Mouse (Mus musculus) stomach, postnatal 0 days (tissue): ENCODE measurements around the gene Ndc1. TPM values are rescaled to one million over a fixed set of nuclear protein-coding genes. Genes with fewer than 3 reads are reported as not detected.
A peak's percentile ranks its signal among the peaks of the same experiment; 100 is the strongest.

Source experiments
- ATAC-seq: fragments of 200-750 bp; cut with Nextera tagmentation; 2 replicates; pipeline ENCODE4 v1.8.0; 2017; ENCODE audit not compliant: low FRiP score, low TSS enrichment
- DNase-seq: peaks from one replicate; pipeline ENCODE4 v3.0.0-alpha.2; 2016; ENCODE audit warnings: low spot score
- H3K27ac ChIP-seq: fragments of 300-500 bp; sonication (generic); replicated peaks from 2 replicates; pipeline ENCODE4 v1.5.1; 2014; ENCODE audit warnings: mild to moderate bottlenecking, control low read depth
- H3K27me3 ChIP-seq: fragments of 300-500 bp; sonication (generic); 2 replicates; pipeline ENCODE4 v1.6.1; 2014; ENCODE audit warnings: low read length; ENCODE audit not compliant: control insufficient read depth, insufficient read depth
- H3K36me3 ChIP-seq: fragments of 300-500 bp; sonication (generic); 2 replicates; pipeline ENCODE4 v1.6.1; 2014; ENCODE audit warnings: low read length, mixed read lengths; ENCODE audit not compliant: control insufficient read depth, insufficient read depth
- H3K4me1 ChIP-seq: fragments of 300-500 bp; sonication (generic); replicated peaks from 2 replicates; pipeline ENCODE4 v1.6.1; 2014; ENCODE audit warnings: antibody characterized with exemption; ENCODE audit not compliant: control insufficient read depth, insufficient read depth
- H3K4me2 ChIP-seq: fragments of 300-500 bp; sonication (generic); replicated peaks from 2 replicates; pipeline ENCODE4 v1.6.1; 2014; ENCODE audit warnings: low read depth, mild to moderate bottlenecking, control low read depth, moderate library complexity
- H3K4me3 ChIP-seq: fragments of 300-500 bp; sonication (generic); 2 replicates; pipeline ENCODE4 v1.5.1; 2014; ENCODE audit warnings: low read depth, low read length, control low read depth
- H3K9ac ChIP-seq: fragments of 300-500 bp; sonication (generic); 2 replicates; pipeline ENCODE4 v1.6.1; 2014; ENCODE audit warnings: mild to moderate bottlenecking, low read length, control low read depth, mixed read lengths
- H3K9me3 ChIP-seq: fragments of 300-500 bp; sonication (generic); 2 replicates; pipeline ENCODE4 v1.6.1; 2016; ENCODE audit warnings: low read length; ENCODE audit not compliant: control insufficient read depth
- CTCF ChIP-seq: IDR thresholded peaks from 2 replicates; pipeline ENCODE4 v1.5.1; 2016; ENCODE audit warnings: antibody characterized with exemption, low read depth, mild to moderate bottlenecking, moderate library complexity
- EP300 ChIP-seq: optimal IDR thresholded peaks from 2 replicates; pipeline ENCODE3; 2016; ENCODE audit warnings: antibody characterized with exemption
- WGBS: fragments of 180-500 bp; shearing (Covaris S2); extraction: QIAGEN DNeasy Blood & Tissue Kit; methylation state at CpG from one replicate; pipeline ENCODE4 v1.1.7; 2014; 5-methylcytosine and 5-hydroxymethylcytosine counted together
- polyA plus RNA-seq: library from polyadenylated mRNA; unstranded; fragments of >200 nt; fragmentation: Nextera tagmentation; extraction: Ambion mirVana; gene quantifications from 2 replicates; pipeline ENCODE4 v1.2.1, GENCODE M21; 2015

The Ndc1 gene
- polyA plus RNA-seq, 1 experiment from 2014 or later, result 7.6 TPM

DNA sequence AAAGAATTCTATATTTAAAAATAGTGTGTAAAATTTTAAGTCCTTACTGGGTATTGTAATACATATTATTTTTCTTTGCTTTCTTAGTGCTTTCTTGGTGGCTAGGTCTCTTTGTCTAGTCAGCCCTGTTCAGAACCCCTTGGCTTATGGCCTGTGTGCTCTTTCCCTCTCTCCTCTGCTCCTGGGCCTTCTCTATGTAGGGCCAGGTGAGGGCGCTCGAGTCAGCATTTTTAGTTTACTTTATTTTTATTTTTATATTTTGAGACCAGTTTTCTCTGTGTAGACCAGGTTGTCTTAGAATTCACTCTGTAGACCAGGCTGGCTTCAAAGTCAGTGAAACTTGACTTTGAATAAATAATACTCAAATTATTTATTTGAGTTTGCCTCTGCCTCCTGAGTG is 4.7 kb downstream of the Ndc1 start:
- no peak for DNase-seq
- WGBS, result 59% methylated on average over 2 of the region's 2 CpGs

DNA sequence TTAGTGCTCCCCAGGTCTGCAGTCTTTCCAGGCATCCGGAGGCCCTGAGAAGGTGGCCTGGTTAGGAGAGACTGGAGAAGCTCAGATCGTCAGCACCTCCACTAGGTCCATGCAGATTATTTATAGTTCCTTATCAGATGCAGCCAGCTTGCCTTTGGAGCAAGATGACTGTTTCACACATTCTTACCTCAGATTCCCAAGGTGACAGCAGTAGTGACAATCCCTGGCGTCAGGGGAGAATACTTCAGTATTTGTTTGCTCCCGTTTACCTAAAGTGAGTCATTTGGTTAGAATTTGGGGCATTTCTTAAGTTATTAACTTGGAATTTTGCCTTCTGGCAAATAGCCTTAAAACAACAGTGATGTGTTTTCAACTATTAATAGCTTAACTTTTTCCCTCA is 7.1 kb downstream of the Ndc1 start:
- H3K4me2 ChIP-seq, result no peak overlapping the region
- ATAC-seq (no peak), DNase-seq (no peak)
- H3K9me3 ChIP-seq, result no peaks in the 10 kb centered on the region
- no peak overlapping the region for H3K27ac ChIP-seq
- no peak overlapping the region for H3K4me3 ChIP-seq
- H3K36me3 ChIP-seq, result peaks cover 12% of the 10 kb centered on the region; the same call in 1 of the 2 replicates
- H3K4me1 ChIP-seq, result no peaks in the 10 kb centered on the region
- 70% methylated on average over 4 of the region's 4 CpGs for WGBS
- H3K27me3 ChIP-seq, result no peaks in the 10 kb centered on the region
- H3K9ac ChIP-seq, result no peak overlapping the region
- TF ChIP-seq CTCF (no peak), EP300 (no peak)

More for the DNA sequence above, 4.7 kb downstream of the Ndc1 start:
- H3K4me2 ChIP-seq, result no peak overlapping the region
- no peak overlapping the region for H3K9ac ChIP-seq
- ATAC-seq, result no peak
- peaks cover 9% of the 10 kb centered on the region; the same call in 1 of the 2 replicates for H3K36me3 ChIP-seq
- H3K9me3 ChIP-seq, result no peaks in the 10 kb centered on the region
- H3K27me3 ChIP-seq, result no peaks in the 10 kb centered on the region
- no peaks in the 10 kb centered on the region for H3K4me1 ChIP-seq
- no peak overlapping the region for H3K4me3 ChIP-seq
- no peak overlapping the region for H3K27ac ChIP-seq
- TF ChIP-seq EP300 (no peak), CTCF (peak; percentile 44)

DNA sequence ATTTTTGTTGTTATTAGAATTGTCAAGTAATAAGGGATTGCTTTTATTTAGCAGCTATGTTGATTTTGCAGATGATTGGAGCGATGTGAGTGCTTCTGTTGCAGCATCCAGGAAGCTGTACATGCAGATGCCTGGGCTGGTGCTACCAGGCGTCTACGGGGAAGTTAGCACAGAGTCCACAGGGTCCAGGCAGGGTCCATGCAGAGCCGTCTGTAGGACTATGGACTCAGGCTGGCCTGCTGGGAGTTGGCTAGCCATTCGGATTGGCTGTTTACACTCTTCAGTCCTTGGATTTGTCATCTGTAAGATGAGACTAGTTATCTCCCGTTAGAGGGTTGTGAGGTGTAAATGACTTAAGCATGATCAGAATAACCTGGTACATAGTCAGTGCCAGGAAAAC is 11.4 kb downstream of the Ndc1 start:
- H3K9ac ChIP-seq, result no peak overlapping the region
- H3K9me3 ChIP-seq, result no peaks in the 10 kb centered on the region
- H3K4me3 ChIP-seq, result no peak overlapping the region
- ATAC-seq, result no peak
- no peaks in the 10 kb centered on the region for H3K27me3 ChIP-seq
- TF ChIP-seq CTCF, result no peak
- TF ChIP-seq EP300, result no peak
- H3K36me3 ChIP-seq, result peaks cover 12% of the 10 kb centered on the region; the same call in 1 of the 2 replicates
- no peak overlapping the region for H3K4me2 ChIP-seq
- no peak for DNase-seq
- 83% methylated on average over 6 of the region's 6 CpGs for WGBS
- H3K27ac ChIP-seq, result no peak overlapping the region
- no peaks in the 10 kb centered on the region for H3K4me1 ChIP-seq

DNA sequence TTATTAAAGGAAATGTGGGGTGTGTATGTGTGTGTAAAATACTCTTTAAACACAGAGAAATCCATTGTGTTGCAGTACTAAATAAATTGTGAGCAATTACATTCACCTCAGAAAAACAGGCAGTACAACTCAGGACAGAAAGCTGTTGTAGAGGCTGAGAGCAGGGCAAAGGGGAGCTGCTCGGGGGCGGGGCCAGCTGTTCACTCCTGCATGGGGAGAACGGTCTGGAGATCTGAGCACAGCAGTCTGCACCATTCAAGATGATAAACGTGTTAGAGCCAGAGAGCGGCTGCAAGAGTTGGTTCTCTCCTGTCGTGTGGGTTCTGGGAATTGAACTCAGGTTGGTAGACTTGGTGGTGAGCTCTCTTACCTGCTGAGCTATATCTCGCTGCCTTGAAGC is 13.3 kb downstream of the Ndc1 start:
- Histone ChIP-seq H3K9me3 (no peaks in the 10 kb centered on the region), H3K4me3 (no peak overlapping the region), H3K9ac (no peak overlapping the region), H3K4me2 (no peak overlapping the region), H3K27me3 (no peaks in the 10 kb centered on the region), H3K4me1 (no peaks in the 10 kb centered on the region), H3K36me3 (peaks cover 6% of the 10 kb centered on the region; the same call in 1 of the 2 replicates), H3K27ac (no peak overlapping the region)
- ATAC-seq (no peak), DNase-seq (peak; percentile 28)
- TF ChIP-seq CTCF (no peak), EP300 (no peak)
- 71% methylated on average over 7 of the region's 7 CpGs for WGBS

DNA sequence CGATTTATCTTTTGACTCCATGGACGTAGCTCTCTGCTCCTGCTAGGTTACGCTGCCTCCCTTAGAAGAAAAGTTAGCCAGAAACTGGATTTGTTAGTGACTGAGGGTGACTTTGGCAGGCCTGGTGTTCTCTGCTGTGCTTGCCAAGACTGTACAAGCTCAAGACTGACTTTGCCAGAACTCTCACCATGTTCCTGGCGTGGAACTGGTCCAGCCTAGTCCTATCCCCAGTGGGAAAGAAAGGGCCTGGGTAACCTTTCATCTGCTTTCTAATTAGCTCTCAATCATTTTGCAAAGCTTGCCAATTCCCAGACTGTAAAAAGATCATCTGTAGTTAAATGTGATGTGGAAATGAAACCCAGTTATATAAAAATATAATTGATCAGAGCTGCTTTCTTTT is 19.5 kb downstream of the Ndc1 start:
- H3K4me1 ChIP-seq, result no peaks in the 10 kb centered on the region
- TF ChIP-seq EP300, result no peak
- no peak for TF ChIP-seq CTCF
- no peak for ATAC-seq
- DNase-seq, result no peak
- H3K9ac ChIP-seq, result no peak overlapping the region
- no peaks in the 10 kb centered on the region for H3K9me3 ChIP-seq
- no peak overlapping the region for H3K27ac ChIP-seq
- no peaks in the 10 kb centered on the region for H3K27me3 ChIP-seq
- H3K4me3 ChIP-seq, result no peak overlapping the region
- H3K4me2 ChIP-seq, result no peak overlapping the region
- WGBS, result 94% methylated on average over 4 of the region's 4 CpGs
- H3K36me3 ChIP-seq, result peaks cover 2% of the 10 kb centered on the region

DNA sequence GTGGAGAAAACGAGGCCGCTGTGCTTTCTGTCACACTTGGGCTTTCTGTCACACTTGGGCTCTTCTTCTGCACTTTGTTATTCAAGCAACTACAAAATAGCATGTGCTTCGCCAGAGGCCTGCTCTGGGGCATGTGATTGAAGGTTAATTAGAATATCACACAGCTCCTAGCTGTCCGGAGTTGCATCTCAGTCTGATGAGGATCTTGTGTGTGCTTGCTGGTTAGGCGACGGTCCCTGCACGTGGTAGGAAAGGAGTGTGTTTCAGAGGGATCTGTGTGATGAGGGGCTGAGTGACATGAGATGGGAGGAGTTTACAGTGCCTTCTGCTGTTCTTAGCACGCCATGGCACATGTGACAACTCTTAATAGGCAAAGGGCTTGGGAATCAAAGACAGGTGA is 19.9 kb downstream of the Ndc1 start:
- Histone ChIP-seq H3K4me1 (no peaks in the 10 kb centered on the region), H3K4me3 (no peak overlapping the region), H3K36me3 (peaks cover 2% of the 10 kb centered on the region), H3K9ac (no peak overlapping the region), H3K27me3 (no peaks in the 10 kb centered on the region), H3K27ac (no peak overlapping the region), H3K9me3 (no peaks in the 10 kb centered on the region), H3K4me2 (no peak overlapping the region)
- DNase-seq (no peak), ATAC-seq (no peak)
- TF ChIP-seq EP300 (no peak), CTCF (no peak)
- 92% methylated on average over 8 of the region's 8 CpGs for WGBS

DNA sequence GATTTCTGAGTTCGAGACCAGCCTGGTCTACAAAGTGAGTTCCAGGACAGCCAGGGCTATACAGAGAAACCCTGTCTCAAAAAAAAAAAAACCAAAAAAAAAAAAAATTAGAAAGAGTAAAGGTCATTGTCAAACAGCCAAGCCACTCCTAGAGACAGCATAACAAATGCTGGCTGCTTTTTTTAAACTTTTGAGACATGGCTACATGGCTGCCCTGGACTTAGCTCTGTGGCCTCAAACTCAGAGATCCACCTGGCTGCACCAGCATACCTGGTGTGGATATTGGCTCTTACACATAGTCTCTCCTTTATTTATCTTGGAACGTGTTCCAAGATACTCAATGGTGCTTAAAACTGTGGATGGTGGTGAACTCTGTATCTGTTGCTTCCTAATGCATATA is 20.7 kb downstream of the Ndc1 start:
- TF ChIP-seq EP300 (no peak), CTCF (no peak)
- WGBS, result 81% methylated on average over 2 of the region's 2 CpGs
- Histone ChIP-seq H3K4me2 (no peak overlapping the region), H3K4me1 (no peaks in the 10 kb centered on the region), H3K9me3 (no peaks in the 10 kb centered on the region), H3K27ac (no peak overlapping the region), H3K36me3 (peaks cover 5% of the 10 kb centered on the region), H3K4me3 (no peak overlapping the region), H3K27me3 (no peaks in the 10 kb centered on the region), H3K9ac (no peak overlapping the region)
- DNase-seq (no peak), ATAC-seq (no peak)
